Mouse (Mus musculus): ENCODE results near the gene C2cd4d.

GRCm38 (mm10) chr3:94398217-94398616 is 36.0 kb downstream of the C2cd4d start, which contains the start of gene Lingo4:
- TF ChIP-seq CTCF (IDR thresholded peaks at IDR 0.05) (no peak), EP300 (IDR thresholded peaks at IDR 0.05; ENCODE audit: insufficient read depth, low read depth, low read length) (no peak), POLR2A (IDR thresholded peaks at IDR 0.05; ENCODE audit: insufficient read depth, low read depth, low read length) (no peak)
